Mouse (Mus musculus) ES-E14 (cell line): ENCODE measurements around the gene Meis3. TPM values are rescaled to one million over a fixed set of nuclear protein-coding genes. Genes with fewer than 3 reads are reported as not detected.
A peak's percentile ranks its signal among the peaks of the same experiment; 100 is the strongest.

ENCODE experiments used
- DNase-seq: peaks from one replicate; pipeline ENCODE4 v3.0.0-alpha.2; 2013; ENCODE audit warnings: low read depth, low spot score
- H3K27ac ChIP-seq: 2 replicates; pipeline ENCODE4 v1.5.1; 2012; ENCODE audit warnings: low read depth, mild to moderate bottlenecking, low read length, moderate library complexity, mixed read lengths; ENCODE audit not compliant: poor library complexity, insufficient read depth, severe bottlenecking
- H3K36me3 ChIP-seq: 2 replicates; pipeline ENCODE4 v1.6.1; 2012; ENCODE audit warnings: mild to moderate bottlenecking, low read length, moderate library complexity, mixed read lengths; ENCODE audit not compliant: control insufficient read depth, poor library complexity, insufficient read depth, severe bottlenecking
- H3K4me1 ChIP-seq, 2 experiments: fragments of 150-350 bp in 1 of 2; sonication (generic) in 1 of 2; 2 replicates each; pipeline ENCODE4 v1.6.1; 2012; ENCODE audit warnings: low read length in 2 of 2, mild to moderate bottlenecking in 1 of 2, mixed read lengths in 1 of 2; ENCODE audit not compliant: control insufficient read depth in 2 of 2, insufficient read depth in 2 of 2, poor library complexity in 1 of 2
- H3K4me3 ChIP-seq, 2 experiments: fragments of 150-350 bp in 1 of 2; sonication (generic) in 1 of 2; 2 replicates each; pipeline ENCODE4 v1.5.1; 2012; ENCODE audit warnings: low read length in 2 of 2, low read depth in 1 of 2, mild to moderate bottlenecking in 1 of 2, mixed read lengths in 1 of 2; ENCODE audit not compliant: insufficient read depth in 1 of 2, poor library complexity in 1 of 2, severe bottlenecking in 1 of 2
- H3K9ac ChIP-seq: 2 replicates; pipeline ENCODE4 v1.6.1; 2012; ENCODE audit warnings: low read depth, mild to moderate bottlenecking, low read length, mixed read lengths; ENCODE audit not compliant: poor library complexity, insufficient read depth, severe bottlenecking
- H3K9me3 ChIP-seq: fragments of 150-350 bp; sonication (generic); 2 replicates; pipeline ENCODE4 v1.6.1; 2012; ENCODE audit warnings: low read depth, mild to moderate bottlenecking, low read length; ENCODE audit not compliant: control insufficient read depth, insufficient read depth
- CHD2 ChIP-seq: IDR thresholded peaks from 2 replicates; pipeline ENCODE4 v1.6.1; 2014; ENCODE audit warnings: mild to moderate bottlenecking, low read depth, low read length, inconsistent platforms
- HCFC1 ChIP-seq: IDR thresholded peaks from 2 replicates; pipeline ENCODE4 v1.6.1; 2012; ENCODE audit warnings: low read length, inconsistent platforms, borderline replicate concordance; ENCODE audit not compliant: insufficient read depth
- MAFK ChIP-seq: IDR thresholded peaks from 2 replicates; pipeline ENCODE4 v1.6.1; 2014; ENCODE audit warnings: mild to moderate bottlenecking, low read depth, low read length, inconsistent platforms; ENCODE audit not compliant: insufficient read depth
- ZC3H11A ChIP-seq: IDR thresholded peaks from 2 replicates; pipeline ENCODE4 v1.6.1; 2012; ENCODE audit warnings: low read depth, mild to moderate bottlenecking, inconsistent platforms, low read length, borderline replicate concordance
- ZNF384 ChIP-seq: IDR thresholded peaks from 2 replicates; pipeline ENCODE4 v1.6.1; 2012; ENCODE audit warnings: low read depth, low read length, inconsistent platforms
- in situ Hi-C, 2 experiments: fragments of 600-800 bp; cut with MboI; formaldehyde crosslinking; loops; one replicate each; pipeline ENCODE4 v1.15.1; 2025; ENCODE audit warnings: low sequenced_read_pairs in 2 of 2, inconsistent platforms in 1 of 2; ENCODE audit not compliant: unreplicated experiment in 2 of 2
- total RNA-seq: library from RNA; depleted of rRNA; stranded (reverse); fragments of 300-350 nt; gene quantifications from 2 replicates; pipeline ENCODE4 v1.2.3, GENCODE M21; 2012

Gene Meis3
- total RNA-seq, 1 experiment = 3.8 TPM

DNA sequence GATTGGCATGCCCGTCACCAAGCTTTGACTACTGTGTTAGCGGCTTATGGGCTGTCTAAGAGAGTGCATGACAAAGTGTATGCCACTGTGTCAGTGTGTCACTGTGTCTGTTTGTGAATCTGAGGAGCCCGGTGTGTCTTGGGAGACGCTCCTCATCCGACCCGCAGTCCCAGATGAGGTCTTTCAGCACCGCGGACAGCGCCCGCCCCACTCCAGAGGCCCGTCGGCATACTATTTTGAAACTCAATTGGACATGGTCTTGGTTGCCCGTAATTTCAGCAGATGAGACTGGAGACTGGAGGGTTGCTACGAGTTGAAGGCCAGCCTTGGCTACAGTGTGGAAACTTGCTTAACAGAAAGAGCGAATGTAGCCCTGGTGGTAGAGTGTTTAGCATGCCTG, 27.2 kb upstream of the Meis3 start:
- H3K9me3 ChIP-seq = no peaks in the 10 kb centered on the region
- DNase-seq = no peak
- no peaks in the 10 kb centered on the region for H3K36me3 ChIP-seq
- no peak overlapping the region for H3K9ac ChIP-seq
- in situ Hi-C loops = loop anchor here in 1 of 2 experiments (10.0 to 25.0 kb wide), 2 partner anchors 57 to 185 kb away; partner anchors contain the start of gene Ehd2
- H3K4me3 ChIP-seq = no peak overlapping the region
- H3K4me1 ChIP-seq = peaks cover 0 to 6% of the 10 kb centered on the region in 2 experiments; a peak in 1 of 4 replicates
- TF ChIP-seq ZC3H11A (no peak), HCFC1 (no peak), CHD2 (no peak), MAFK (no peak), ZNF384 (no peak)
- no peak overlapping the region for H3K27ac ChIP-seq

DNA sequence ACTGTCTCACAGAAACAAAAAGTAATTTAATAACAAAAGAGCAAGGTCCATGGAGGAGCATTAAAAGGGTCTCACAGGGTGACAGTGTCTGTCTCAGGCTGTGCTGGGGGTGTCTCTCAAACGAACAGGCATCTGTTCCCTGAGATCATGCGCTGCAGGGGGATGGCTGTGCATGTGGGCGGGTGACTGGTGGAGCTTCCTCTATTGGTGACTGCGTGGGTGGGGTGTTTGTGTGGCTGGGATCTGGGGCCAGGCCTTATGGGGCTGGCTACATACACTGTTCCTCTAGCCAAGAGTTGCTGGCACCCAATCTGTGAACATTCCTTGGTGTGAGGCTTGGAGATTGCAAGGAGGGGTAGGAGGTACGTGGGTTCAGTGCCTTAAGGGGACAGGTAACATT, 25.6 kb upstream of the Meis3 start:
- Histone ChIP-seq H3K27ac (no peak overlapping the region), H3K36me3 (no peaks in the 10 kb centered on the region), H3K4me3 (no peak overlapping the region), H3K9ac (no peak overlapping the region), H3K4me1 (peaks cover 0 to 6% of the 10 kb centered on the region in 2 experiments; a peak in 1 of 4 replicates), H3K9me3 (no peaks in the 10 kb centered on the region)
- no peak for DNase-seq
- TF ChIP-seq HCFC1 = no peak
- no peak for TF ChIP-seq ZNF384
- in situ Hi-C loops = loop anchor here in 1 of 2 experiments (10.0 to 25.0 kb wide), 2 partner anchors 56 to 187 kb away; partner anchors contain the start of gene Ehd2

DNA sequence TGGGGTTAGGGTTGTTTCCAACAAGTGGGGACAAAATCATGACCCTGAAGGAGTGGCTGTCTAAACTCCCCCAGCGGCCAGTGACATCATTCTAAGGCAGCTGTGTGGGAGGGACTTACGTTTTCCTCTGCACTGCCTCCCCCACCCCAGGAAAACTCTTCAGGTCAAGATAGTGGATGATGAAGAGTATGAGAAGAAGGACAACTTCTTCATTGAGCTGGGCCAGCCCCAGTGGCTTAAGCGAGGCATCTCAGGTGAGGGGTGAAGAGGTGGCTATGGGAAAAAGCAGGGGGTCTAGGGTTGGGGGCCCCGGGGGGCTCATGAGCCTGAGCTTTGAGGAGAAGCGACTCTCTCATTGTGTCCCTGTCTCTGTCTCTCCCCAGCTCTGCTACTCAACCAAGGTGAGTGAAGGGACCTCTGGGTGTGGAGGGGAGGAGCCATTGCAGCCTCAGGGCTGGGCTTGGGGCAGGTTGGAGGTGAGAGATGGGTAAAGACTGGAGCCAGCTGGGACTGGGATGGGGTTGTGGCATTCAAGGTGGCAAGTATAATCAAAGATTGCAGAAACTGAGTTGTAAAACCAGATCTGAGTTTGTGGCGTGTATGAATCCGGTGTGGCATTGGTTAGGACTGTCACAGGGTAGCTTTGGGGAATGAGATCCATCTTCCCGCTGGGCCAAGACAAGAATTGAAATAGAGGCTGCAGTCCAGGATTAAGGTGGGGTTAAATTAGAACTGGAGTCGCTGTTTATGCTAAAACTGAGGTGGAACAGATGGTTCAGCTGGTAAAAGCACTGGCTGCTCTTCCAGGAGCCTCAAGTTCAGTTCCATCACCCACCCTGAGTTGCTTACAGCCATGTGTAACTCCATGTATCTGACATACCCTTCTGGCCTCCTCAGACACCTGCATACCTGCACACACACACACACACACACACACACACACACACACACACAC, 24.4 kb upstream of the Meis3 start:
- Histone ChIP-seq H3K4me3 (no peak overlapping the region), H3K27ac (no peak overlapping the region), H3K36me3 (no peaks in the 10 kb centered on the region), H3K9ac (no peak overlapping the region), H3K9me3 (no peaks in the 10 kb centered on the region), H3K4me1 (peaks cover 0 to 6% of the 10 kb centered on the region in 2 experiments; a peak in 1 of 4 replicates)
- in situ Hi-C loops = no loop called here
- no peak for TF ChIP-seq ZNF384
- TF ChIP-seq ZC3H11A = no peak
- no peak for TF ChIP-seq MAFK
- no peak for TF ChIP-seq CHD2
- TF ChIP-seq HCFC1 = no peak
- no peak for DNase-seq

DNA sequence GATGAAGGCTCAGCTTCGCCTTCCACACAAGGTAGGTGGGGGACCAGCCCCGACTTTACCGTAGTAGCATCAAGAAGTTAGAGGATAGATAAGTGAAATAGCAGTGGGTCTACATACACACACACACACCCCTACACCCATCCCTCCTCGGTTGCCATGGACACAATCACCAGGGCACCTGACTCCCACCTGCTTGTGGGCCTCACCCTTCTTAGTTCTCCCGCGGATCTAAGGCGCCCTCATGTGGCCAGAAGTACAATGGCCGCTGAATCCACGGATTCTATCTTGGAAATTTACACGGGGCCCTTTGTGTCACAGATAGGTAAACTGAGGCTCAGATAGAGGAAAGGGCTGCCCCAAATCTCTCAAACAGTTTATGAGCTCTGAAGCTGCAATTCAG, 21.4 kb upstream of the Meis3 start:
- in situ Hi-C loops = no loop called here
- H3K27ac ChIP-seq = no peak overlapping the region
- no peak overlapping the region for H3K9ac ChIP-seq
- peak; percentile 59 for DNase-seq
- no peak overlapping the region for H3K4me3 ChIP-seq
- no peaks in the 10 kb centered on the region for H3K9me3 ChIP-seq
- H3K4me1 ChIP-seq = no peaks in the 10 kb centered on the region
- H3K36me3 ChIP-seq = no peaks in the 10 kb centered on the region
- peak; percentile 49; the same call in 1 of the 2 replicates for TF ChIP-seq ZC3H11A
- TF ChIP-seq CHD2 = no peak
- no peak for TF ChIP-seq HCFC1
- TF ChIP-seq MAFK = no peak
